Mouse (Mus musculus) embryonic facial prominence, embryonic 13.5 days (tissue): ENCODE measurements around the gene Lamc1. TPM values are rescaled to one million over a fixed set of nuclear protein-coding genes. Genes with fewer than 3 reads are reported as not detected.

Experiments
- ATAC-seq: fragments of 200-750 bp; cut with Nextera tagmentation; 2 replicates; pipeline ENCODE4 v1.8.0; 2017; ENCODE audit warnings: low read depth; ENCODE audit not compliant: insufficient number of reproducible peaks, insufficient read depth, low FRiP score, low TSS enrichment
- H3K27ac ChIP-seq: fragments of 300-500 bp; sonication (generic); 2 replicates; pipeline ENCODE4 v1.5.1; 2015; ENCODE audit warnings: moderate library complexity, mild to moderate bottlenecking, inconsistent platforms
- H3K27me3 ChIP-seq: fragments of 300-500 bp; sonication (generic); 2 replicates; pipeline ENCODE4 v1.6.1; 2015; ENCODE audit warnings: mild to moderate bottlenecking, inconsistent platforms
- H3K36me3 ChIP-seq: fragments of 300-500 bp; sonication (generic); 2 replicates; pipeline ENCODE4 v1.6.1; 2015; ENCODE audit warnings: mild to moderate bottlenecking, inconsistent platforms
- H3K4me1 ChIP-seq: fragments of 300-500 bp; sonication (generic); 2 replicates; pipeline ENCODE4 v1.6.1; 2015; ENCODE audit warnings: inconsistent platforms
- H3K4me2 ChIP-seq: fragments of 300-500 bp; sonication (generic); 2 replicates; pipeline ENCODE4 v1.6.1; 2015; ENCODE audit warnings: moderate library complexity, mild to moderate bottlenecking, inconsistent platforms
- H3K4me3 ChIP-seq: fragments of 300-500 bp; sonication (generic); 2 replicates; pipeline ENCODE4 v1.5.1; 2015; ENCODE audit warnings: mild to moderate bottlenecking, inconsistent platforms
- H3K9ac ChIP-seq: fragments of 300-500 bp; sonication (generic); 2 replicates; pipeline ENCODE4 v1.6.1; 2015; ENCODE audit warnings: mild to moderate bottlenecking, inconsistent platforms
- H3K9me3 ChIP-seq: fragments of 300-500 bp; sonication (generic); 2 replicates; pipeline ENCODE4 v1.6.1; 2016; ENCODE audit warnings: inconsistent platforms
- WGBS: fragments of 180-500 bp; shearing (Covaris S2); methylation state at CpG from one replicate; pipeline ENCODE4 v1.1.7; 2015; ENCODE audit warnings: mixed read lengths; 5-methylcytosine and 5-hydroxymethylcytosine counted together
- polyA plus RNA-seq: library from polyadenylated mRNA; unstranded; fragments of >200 nt; fragmentation: Nextera tagmentation; extraction: Ambion mirVana; gene quantifications from 2 replicates; pipeline ENCODE4 v1.2.1, GENCODE M21; 2015

Gene Lamc1
- polyA plus RNA-seq, 1 experiment from 2014 or later: 35.9 TPM

DNA sequence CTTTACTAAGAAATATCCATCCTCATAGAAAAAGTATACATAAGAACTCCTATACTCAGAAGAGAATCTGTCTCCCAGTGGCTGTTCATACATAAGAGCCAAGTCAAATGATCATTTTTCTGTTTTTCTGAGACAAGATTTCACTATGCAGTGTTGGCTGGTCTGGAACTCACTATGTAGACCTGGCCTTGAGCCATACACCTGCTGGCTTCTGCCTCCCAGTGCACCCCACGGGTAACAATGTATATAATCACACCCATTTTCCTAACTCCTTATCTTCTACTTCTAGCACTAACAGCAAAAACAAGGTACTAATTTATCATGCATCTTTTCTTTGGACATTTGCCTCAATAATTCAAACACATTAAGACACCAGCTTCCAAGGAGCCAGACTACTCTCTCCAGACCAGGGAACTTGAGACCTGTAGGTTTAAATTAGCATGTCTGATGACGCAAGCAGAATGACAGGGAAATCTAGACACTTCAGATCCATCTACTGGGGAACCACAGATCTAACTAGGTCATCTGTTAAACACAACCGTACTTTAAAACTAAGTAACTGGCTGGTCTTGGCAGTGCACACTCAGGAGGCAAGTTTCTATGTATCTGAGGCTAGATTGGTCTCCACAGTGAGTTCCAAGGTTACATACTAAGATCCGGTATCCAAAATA, 79.9 kb downstream of the Lamc1 start:
- Histone ChIP-seq H3K27ac (no peak overlapping the region), H3K9me3 (peaks cover 6% of the 10 kb centered on the region), H3K9ac (no peak overlapping the region), H3K4me1 (no peaks in the 10 kb centered on the region), H3K27me3 (no peaks in the 10 kb centered on the region), H3K4me3 (no peak overlapping the region), H3K36me3 (peaks cover 52% of the 10 kb centered on the region), H3K4me2 (no peak overlapping the region)
- 74% methylated on average over 4 of the region's 4 CpGs for WGBS
- ATAC-seq: no peak

DNA sequence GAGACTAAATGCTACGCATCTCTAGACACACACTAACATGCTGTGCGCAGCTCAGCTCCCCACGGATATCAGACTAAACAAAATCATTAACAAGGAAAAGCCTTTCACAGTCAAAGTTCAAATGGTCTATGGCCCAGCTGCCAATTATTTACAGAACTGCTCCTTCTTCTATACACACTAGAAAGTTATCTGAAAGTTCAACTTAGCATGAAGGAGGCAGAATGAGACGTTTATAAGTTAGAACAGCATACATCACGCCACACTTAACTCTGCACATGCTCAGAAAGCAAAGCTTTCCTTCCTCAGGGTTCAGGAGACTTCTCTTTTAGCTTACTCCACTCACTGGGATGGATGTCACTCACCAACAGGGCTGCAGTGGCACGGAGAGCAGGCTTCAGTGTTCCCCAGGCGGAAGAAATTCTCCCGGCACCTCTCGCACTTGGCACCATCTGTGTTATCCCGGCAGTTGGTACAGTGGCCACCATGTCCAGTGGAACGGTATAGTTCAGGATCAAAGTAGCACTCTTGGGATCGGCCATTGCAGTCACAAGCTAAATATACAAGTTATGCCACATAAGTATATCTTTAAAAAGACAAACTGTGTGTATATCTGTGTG, 80.9 kb downstream of the Lamc1 start:
- Histone ChIP-seq H3K27ac (no peak overlapping the region), H3K9me3 (peaks cover 6% of the 10 kb centered on the region), H3K4me3 (no peak overlapping the region), H3K9ac (no peak overlapping the region), H3K4me1 (no peaks in the 10 kb centered on the region), H3K27me3 (no peaks in the 10 kb centered on the region), H3K4me2 (no peak overlapping the region), H3K36me3 (peaks cover 62% of the 10 kb centered on the region)
- no peak for ATAC-seq
- WGBS: 94% methylated on average over 12 of the region's 12 CpGs

DNA sequence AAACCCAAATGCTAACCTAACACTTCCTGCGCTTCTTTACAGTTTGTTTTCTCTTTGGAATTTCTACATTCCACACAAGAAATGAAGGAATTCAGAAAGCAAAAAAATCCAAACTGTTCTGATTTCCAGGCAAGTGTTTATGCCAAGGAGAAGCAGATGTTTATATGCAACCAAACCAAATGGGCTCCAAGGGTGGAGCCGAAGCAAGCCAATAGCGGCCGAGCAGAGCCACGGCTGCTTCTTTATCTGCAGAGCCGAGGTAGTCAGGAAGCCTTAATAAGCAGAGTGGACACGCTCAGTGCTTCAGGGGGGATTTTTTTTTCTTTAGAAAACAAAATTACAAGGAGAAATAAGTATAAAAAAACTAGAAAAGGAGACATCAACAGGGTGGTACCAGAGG, 91.2 kb downstream of the Lamc1 start:
- Histone ChIP-seq H3K36me3 (peaks cover 74% of the 10 kb centered on the region), H3K9ac (no peak overlapping the region), H3K4me3 (no peak overlapping the region), H3K27ac (peak overlapping the region; percentile 62; the same call in 1 of the 2 replicates), H3K27me3 (no peaks in the 10 kb centered on the region), H3K4me2 (no peak overlapping the region), H3K4me1 (peaks cover 13% of the 10 kb centered on the region), H3K9me3 (no peaks in the 10 kb centered on the region)
- 49% methylated on average over 7 of the region's 7 CpGs for WGBS
- no peak for ATAC-seq

DNA sequence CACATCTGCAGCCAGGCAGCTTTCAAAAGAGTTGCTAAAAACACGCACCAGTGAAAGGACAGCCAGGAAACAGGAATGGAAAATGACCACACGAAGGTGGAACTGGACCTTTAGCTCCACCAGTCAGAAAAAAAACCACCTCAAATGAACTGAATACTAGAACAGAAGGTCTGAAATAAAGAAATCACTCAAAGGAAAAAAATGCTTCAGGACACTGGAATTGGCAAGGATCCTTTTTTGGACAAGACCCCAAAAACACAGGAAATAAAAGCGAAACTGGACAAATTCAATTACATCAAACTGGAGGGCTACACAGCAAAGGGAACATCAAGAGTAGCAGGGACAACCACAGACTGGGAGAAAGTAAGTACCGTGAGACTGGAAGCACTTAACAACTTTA, 97.0 kb downstream of the Lamc1 start:
- no peaks in the 10 kb centered on the region for H3K9me3 ChIP-seq
- no peak overlapping the region for H3K4me2 ChIP-seq
- WGBS: 63% methylated on average over 4 of the region's 4 CpGs
- no peak overlapping the region for H3K9ac ChIP-seq
- no peak for ATAC-seq
- no peak overlapping the region for H3K4me3 ChIP-seq
- no peaks in the 10 kb centered on the region for H3K4me1 ChIP-seq
- H3K27ac ChIP-seq: no peak overlapping the region
- no peaks in the 10 kb centered on the region for H3K27me3 ChIP-seq
- peaks cover 55% of the 10 kb centered on the region for H3K36me3 ChIP-seq

DNA sequence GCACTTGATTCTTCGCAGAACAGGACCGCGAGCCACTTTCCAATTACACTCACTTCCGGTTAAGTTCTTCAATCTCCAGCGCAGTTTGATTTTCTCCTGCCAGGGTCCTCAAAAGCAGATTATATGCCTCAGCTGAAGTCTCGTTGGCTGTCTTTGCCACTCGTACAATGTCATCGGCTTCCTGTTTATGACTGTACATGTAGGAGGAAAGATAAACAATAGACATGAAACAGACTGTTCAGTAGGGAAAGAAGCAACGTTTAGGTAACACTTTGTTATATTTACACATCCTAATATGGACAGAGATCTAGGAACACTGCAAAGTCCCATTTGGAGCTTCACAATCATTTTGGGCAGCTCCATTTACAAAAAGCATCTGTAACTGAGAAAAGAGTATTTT, 100.9 kb downstream of the Lamc1 start:
- Histone ChIP-seq H3K27ac (no peak overlapping the region), H3K4me2 (no peak overlapping the region), H3K27me3 (no peaks in the 10 kb centered on the region), H3K9ac (no peak overlapping the region), H3K4me1 (no peaks in the 10 kb centered on the region), H3K36me3 (peaks cover 68% of the 10 kb centered on the region), H3K4me3 (no peak overlapping the region), H3K9me3 (no peaks in the 10 kb centered on the region)
- 90% methylated on average over 9 of the region's 9 CpGs for WGBS
- no peak for ATAC-seq

DNA sequence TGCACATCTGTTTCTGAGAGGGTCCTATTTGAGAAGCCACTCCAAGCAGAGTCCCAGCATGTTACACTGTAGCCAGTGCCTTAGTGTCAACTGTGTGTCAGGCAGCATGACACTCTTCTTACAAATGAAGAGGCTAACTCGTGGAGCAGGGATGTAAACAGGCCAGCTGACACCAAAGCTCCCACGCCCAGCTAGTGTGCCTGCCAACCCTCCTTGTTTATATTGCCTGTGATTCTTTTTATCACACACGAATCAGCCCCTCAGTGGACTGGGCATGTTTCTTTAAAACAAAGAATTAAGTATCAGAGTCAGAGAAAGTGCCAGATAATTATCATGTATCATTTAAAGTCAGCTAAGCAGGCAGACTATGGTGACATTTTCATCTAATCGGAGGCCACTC, 104.7 kb downstream of the Lamc1 start:
- H3K4me1 ChIP-seq: peaks cover 3% of the 10 kb centered on the region; the same call in 1 of the 2 replicates
- WGBS: 78% methylated on average over 4 of the region's 4 CpGs

DNA sequence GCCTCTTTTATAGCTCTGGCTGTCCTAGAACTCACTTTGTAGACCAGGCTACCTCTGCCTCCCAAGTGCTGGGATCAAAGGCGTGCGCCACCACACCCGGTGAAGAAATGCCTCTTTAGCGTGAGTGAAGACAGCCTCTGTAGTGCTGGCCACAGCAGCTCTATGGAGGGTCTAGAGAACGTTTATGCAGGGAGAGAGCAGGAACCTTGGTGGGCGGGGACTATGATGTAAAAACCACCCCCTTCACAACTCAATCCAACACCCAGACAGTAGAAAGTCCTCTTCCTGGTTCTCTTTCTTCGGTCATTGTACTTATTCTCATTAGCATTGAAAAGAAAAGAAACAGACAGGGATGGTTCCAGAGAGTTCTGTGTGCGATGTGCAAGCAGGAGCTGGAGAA, 105.5 kb downstream of the Lamc1 start:
- no peak overlapping the region for H3K4me3 ChIP-seq
- WGBS: 88% methylated on average over 8 of the region's 8 CpGs
- no peak for ATAC-seq
- no peak overlapping the region for H3K27ac ChIP-seq
- no peak overlapping the region for H3K9ac ChIP-seq
- peaks cover 3% of the 10 kb centered on the region; the same call in 1 of the 2 replicates for H3K4me1 ChIP-seq
- H3K27me3 ChIP-seq: no peaks in the 10 kb centered on the region
- no peaks in the 10 kb centered on the region for H3K9me3 ChIP-seq
- no peak overlapping the region for H3K4me2 ChIP-seq
- H3K36me3 ChIP-seq: peaks cover 80% of the 10 kb centered on the region

More for the DNA sequence above, 104.7 kb downstream of the Lamc1 start:
- Histone ChIP-seq H3K9ac (no peak overlapping the region), H3K4me2 (no peak overlapping the region), H3K9me3 (no peaks in the 10 kb centered on the region), H3K27me3 (no peaks in the 10 kb centered on the region), H3K27ac (no peak overlapping the region), H3K4me3 (no peak overlapping the region), H3K36me3 (peaks cover 79% of the 10 kb centered on the region)
- no peak for ATAC-seq

DNA sequence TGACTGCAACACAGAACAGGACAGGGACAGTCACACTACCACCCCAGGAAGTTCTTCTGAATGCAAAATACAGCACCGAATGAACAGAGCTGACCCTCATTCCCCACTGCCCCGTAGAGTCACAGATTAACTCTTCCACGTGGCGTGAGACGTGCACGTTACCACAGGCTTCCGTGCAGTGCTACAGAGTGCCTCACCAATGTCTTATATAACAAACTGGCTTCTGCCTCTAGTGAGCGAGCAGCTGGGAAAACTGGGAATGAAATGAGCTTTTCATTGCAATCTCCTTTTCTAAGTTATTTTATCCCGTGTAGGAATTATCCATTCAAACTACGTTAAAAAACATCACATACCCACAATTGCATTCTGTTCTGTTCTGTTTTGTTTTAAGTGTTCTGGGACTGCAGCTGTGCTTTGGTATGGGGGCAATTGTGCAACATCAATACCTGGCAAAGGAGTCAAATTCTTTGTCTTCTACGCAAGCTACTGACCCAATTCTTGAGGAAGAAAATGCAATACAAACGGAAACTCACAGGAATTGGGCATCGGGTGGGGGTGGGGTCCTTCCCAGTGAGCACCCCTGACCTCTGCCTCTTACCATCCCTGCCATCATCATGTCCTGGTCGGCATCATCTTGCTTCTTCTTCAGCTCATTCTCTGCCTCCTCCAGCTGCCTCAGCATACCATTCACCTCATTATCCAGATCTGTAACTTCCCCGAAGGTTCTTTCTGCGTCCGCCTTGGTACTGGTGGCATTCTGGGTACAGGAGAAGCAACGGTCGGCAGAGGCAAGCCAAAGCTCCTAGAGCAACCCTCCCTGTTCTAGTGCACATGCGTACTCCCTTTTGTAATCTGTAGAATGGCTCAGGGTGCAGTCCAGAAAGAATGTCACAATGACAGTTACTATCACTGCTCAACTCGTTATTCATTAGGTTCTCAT, 106.5 kb downstream of the Lamc1 start:
- Histone ChIP-seq H3K27ac (peak overlapping the region; percentile 8; the same call in 1 of the 2 replicates), H3K27me3 (no peaks in the 10 kb centered on the region), H3K4me1 (peaks cover 3% of the 10 kb centered on the region; the same call in 1 of the 2 replicates), H3K4me3 (no peak overlapping the region), H3K9me3 (no peaks in the 10 kb centered on the region), H3K9ac (no peak overlapping the region), H3K36me3 (peaks cover 80% of the 10 kb centered on the region), H3K4me2 (no peak overlapping the region)
- WGBS: 86% methylated on average over 21 of the region's 21 CpGs
- ATAC-seq: no peak

DNA sequence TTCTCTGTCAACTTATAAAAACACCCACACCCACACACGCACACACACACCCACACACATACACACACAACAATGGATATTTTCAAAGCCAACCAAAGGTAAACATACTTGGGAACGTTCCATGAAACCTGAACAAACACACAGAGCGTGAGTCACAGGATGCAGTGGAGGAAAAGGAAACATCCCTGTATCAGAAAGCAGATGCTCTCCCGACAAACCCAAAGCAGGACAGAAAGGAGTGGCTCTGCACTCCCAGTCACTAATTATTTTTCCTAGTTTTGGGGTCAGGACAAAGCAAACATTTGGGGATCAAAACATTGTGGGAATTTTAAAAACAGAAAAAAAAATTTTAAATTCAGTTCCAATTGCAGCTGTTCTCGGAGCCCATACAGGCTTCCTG, 108.3 kb downstream of the Lamc1 start:
- no peak for ATAC-seq
- peaks cover 3% of the 10 kb centered on the region; the same call in 1 of the 2 replicates for H3K4me1 ChIP-seq
- no peaks in the 10 kb centered on the region for H3K27me3 ChIP-seq
- WGBS: 68% methylated on average over 5 of the region's 5 CpGs
- H3K9ac ChIP-seq: no peak overlapping the region
- H3K9me3 ChIP-seq: no peaks in the 10 kb centered on the region
- no peak overlapping the region for H3K4me2 ChIP-seq
- H3K27ac ChIP-seq: no peak overlapping the region
- H3K4me3 ChIP-seq: no peak overlapping the region
- peaks cover 82% of the 10 kb centered on the region for H3K36me3 ChIP-seq

DNA sequence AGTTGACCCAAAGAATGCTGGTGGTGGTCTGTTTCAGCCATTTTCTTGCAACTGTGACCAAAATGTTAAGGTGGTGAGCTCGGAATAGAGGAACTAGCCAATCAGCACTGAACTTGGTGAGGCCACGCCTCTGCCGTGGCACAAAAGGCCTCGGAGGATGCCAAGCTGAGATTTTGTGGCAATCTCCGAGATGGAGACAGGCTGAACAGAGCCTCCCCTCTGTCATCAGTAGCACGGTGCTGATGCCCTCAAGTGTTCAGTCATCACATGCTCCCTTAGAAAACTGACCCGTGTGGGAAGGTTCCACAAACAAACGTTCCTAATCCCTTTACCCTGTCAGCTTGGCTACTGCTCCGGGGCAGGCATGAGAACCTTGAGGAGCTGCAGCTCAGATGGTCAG, 113.2 kb downstream of the Lamc1 start:
- WGBS: 59% methylated on average over 9 of the region's 9 CpGs
- H3K9me3 ChIP-seq: no peaks in the 10 kb centered on the region

DNA sequence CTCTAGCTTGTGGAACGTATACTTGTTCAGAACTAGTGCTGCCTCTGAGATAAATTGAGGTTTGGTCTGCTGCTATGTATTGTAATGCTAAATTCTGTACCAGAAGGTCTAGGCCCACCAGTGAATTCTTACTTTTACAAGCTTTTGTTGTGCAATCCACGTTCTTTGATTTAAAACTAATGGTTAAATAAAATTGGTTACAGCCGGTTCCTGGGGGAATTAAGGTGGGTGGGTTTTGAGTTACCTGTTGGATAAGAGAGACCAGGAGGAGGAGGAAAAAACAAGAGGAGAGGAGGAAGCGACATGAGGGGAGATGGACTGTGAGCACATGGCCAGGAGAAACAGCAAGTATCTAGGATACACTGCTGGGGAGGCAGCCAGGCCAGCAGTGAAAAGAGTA, 116.1 kb downstream of the Lamc1 start:
- Histone ChIP-seq H3K36me3 (peaks cover 30% of the 10 kb centered on the region), H3K27me3 (no peaks in the 10 kb centered on the region), H3K9ac (no peak overlapping the region), H3K4me2 (no peak overlapping the region), H3K27ac (no peak overlapping the region), H3K4me3 (no peak overlapping the region), H3K4me1 (0 out of 2 replicates have a peak, but pooled peaks cover 5% of the 10 kb centered on the region), H3K9me3 (no peaks in the 10 kb centered on the region)
- no peak for ATAC-seq
- WGBS: 68% methylated on average over 4 of the region's 4 CpGs

More for the DNA sequence above, 113.2 kb downstream of the Lamc1 start:
- Histone ChIP-seq H3K4me1 (0 out of 2 replicates have a peak, but pooled peaks cover 5% of the 10 kb centered on the region), H3K4me3 (no peak overlapping the region), H3K36me3 (peaks cover 54% of the 10 kb centered on the region), H3K9ac (no peak overlapping the region), H3K27ac (no peak overlapping the region), H3K27me3 (no peaks in the 10 kb centered on the region), H3K4me2 (no peak overlapping the region)
- no peak for ATAC-seq
